Mouse (Mus musculus) cerebellum, adult 9-11 months (tissue): ENCODE measurements around the gene Sim2.

Experiments used
- DNase-seq: peaks from one replicate; pipeline ENCODE4 v3.0.0; 2022

Sim2 gene

DNA sequence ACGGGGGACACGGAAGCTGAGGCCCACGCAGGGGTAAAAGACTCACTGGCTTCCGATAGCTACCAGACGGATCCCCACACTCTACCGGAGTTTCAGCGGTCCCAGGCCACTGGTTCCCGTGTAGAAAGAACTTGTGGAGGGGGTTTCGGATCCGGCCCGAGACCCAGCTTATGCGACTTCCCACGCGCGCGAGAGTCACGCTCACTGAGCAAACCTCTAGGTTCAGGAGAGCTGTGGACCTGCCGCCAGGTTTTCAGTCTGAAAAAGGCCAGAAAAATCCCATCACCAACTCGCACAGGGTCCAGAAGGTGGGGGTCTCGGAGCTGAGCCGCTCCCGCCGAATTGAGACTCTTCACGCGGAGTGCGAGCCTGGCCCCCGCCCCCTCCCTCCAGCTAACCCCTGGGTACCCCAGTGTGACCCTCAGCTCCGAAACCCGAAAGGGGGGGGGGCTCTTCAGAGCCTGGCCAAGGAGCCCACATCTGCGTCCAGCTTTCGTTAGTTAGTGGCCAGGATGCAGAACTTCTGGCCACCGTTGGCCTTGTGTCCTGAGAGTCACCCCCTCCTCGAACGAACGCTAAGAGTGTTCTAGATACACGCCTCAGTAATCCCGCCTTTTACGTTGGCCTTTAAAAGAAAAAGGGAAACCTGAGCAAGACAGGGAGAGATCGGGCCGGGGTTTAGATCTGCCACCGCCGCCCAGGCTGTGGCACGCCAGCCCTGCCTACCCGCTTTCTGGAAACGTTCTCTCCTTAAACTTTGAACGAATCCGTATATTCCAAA lies 5.5 kb upstream of the Sim2 start:
- no peak for DNase-seq

DNA sequence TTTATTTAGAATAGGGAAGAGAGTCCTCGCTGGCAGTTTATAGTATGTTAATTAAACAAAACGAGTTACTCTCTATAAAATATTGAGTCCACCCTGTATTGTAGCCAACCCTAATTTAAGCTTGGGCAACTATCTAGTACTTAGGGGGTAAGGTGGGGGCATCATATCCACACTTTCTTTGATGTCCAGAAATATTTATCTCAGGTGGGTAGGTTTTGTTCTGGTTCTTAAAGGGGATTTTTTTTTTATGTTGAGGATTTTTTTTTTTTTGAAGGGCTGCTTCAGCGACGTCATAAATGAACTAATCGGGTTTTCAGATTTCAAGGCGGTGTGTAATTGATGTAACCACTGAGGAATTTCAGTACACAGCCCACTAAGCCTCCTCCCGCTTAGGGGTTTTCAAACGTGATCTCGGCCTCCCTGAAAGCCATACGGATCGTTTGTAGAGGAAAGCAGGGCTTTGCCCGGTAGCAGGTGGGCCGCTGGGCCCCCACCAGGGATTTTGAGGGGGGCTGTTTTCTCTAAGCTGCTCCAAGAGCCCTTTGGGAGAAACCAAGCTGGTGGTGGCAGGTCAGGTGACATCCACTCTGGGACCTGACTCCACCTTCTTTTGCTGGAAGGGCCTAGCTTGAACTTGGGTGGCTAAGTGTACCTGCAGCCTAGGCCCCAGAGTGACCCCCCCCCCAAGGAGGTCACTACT lies 4.7 kb upstream of the Sim2 start:
- DNase-seq: no peak

DNA sequence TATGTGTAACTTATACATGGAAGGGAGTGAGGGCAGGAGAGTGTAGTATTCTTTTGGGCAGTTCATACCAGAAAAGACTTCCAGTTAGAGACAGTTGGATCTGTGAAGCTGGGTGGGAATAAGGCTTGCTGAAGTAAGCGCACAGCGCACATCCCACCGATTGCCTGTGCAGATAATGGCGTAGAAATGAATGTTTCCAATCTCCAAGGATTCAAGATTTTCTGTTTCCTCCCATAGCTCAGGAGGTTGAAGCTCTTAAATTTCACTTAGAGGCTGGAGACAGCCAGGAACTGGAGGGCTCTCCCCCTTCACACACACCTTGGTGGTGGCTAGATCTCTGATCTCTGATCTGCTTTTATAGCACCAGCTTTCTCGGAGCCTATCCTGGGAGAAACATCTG lies 3.1 kb upstream of the Sim2 start:
- DNase-seq: no peak

DNA sequence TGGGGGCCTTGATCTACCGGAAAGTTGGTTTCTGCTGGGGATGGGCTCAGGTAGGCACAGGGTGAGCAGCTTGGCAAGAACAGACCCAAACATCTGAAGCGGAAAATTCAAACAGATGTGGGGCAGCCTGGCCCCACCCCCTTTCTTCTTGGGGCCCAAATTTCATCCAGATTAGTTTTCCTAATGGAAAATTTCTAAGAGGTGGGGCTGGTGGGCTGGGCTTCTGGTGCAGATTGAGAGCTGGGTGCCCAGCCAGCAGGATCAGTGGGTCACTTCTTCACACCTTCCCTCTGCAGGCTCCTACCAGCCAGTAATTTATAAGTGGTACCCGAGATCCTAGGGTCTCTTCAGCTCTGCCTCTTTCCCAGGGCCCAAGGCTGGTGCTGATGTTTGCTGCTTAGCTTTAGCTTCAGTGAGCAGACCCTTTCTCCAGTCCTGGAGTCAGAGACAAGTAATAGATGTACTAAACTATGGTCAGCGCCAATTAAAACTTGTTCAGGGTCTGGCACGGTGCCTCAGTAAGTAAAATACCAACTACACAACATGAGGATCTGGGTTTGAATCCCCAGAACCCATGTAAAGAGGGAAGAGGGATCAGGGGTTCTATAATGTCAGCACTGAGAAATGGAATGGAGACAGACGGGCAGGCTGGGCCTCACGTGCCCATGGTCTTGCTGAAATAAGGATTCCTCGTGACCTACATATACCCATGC lies 2.6 kb upstream of the Sim2 start:
- no peak for DNase-seq

DNA sequence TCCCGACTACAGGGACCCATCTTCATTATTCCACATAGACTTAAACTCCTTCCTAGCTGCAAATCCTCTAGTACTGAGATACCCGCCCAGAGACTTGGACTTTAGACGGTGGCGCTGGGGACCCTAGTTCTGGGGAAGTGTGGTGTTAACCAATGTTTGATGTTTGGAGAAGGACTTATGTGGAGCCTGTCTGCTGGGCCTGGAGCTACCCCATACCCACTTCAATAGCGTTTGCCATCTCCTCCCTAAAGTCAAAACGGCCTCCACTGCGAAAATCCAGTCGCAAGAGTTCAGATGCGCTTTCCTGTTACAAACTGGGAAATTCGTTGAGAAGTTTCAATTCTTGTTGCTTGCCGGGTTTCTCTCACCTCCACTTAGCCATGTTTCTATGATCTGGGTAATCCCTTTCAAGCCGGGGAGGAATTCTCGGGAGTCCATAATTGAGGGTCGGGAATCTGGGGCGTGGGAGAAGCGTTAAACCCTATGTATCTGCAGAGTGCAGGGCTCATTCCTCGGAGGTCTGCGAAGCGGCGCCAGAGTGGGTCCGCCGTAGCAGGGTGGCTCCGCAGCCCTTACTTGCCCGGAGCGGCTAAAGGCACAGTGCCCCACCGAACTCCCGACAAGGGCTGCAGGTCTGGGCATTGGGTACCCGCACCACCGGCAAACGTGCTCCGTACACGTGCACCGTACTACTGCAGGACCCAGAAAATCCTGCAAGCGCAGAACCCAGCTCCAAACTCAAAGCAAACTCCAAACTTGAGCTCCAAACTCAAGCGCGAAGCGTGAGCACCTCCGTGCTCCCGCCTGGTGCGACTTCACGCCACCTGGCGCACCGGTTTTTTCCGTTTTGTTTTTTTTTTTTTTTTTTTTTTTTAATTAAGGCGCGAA lies 1.5 kb upstream of the Sim2 start:
- DNase-seq: no peak

DNA sequence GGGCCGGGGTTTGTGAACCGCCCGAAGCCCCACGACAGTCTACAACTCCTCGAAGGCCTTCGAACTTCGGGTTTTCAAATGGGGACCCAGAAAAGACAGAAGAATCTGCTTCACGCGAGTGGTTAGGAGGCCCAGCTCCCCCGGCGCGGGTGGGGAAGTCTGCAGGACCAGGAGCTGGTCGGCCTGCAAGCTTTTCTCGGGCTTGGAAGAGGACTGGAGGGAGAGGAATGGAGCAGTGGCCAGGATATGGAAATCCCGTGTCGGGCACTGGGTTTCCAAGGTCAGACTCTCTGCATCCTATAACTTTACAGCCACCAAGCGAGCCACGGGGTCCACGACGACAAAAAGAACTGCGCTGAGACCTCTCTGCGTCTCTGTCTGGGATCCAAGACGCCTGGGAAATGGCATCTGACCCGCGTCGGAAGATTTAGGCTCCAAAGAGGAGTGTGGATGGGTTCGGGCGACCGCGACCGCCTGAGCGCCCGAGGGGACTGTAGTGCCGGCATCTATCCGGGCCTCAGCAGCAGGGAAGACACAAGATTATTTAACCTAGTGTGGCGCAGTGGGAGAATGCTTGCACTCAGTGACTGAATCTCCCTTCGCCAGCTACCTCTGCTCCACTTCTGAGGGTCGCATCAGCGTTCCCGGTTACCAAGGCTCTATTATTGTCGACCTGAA lies 744 bp upstream of the Sim2 start:
- no peak for DNase-seq

DNA sequence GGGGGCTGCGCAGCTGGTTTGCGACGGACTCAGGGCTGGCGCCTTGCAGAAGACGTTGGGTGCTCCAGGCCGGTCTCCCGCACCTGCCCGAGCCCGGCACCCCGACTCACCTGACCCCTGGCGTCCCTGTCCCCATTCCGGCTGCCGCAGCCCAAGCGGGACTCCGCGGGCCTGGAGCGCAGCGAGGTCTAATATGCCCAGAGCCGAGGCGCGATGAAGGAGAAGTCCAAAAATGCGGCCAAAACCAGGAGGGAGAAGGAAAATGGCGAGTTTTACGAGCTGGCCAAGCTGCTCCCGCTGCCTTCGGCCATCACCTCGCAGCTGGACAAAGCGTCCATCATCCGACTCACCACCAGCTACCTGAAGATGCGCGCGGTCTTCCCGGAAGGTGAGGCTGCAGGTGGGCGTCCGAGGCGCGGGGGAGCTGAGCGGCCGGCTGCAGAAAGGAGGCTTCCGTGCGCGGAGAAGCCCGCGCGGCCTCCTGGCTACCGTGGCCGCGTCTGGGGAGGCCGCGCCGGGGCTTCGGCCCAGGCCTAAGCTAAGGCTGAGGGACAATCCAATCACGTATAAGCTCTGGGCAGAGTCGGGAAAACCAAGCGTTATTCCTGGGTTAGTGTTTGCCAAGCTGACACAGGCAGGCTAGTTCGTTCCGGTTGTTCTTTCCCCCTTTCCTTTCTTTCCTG lies 1.0 kb downstream of the Sim2 start:
- no peak for DNase-seq

DNA sequence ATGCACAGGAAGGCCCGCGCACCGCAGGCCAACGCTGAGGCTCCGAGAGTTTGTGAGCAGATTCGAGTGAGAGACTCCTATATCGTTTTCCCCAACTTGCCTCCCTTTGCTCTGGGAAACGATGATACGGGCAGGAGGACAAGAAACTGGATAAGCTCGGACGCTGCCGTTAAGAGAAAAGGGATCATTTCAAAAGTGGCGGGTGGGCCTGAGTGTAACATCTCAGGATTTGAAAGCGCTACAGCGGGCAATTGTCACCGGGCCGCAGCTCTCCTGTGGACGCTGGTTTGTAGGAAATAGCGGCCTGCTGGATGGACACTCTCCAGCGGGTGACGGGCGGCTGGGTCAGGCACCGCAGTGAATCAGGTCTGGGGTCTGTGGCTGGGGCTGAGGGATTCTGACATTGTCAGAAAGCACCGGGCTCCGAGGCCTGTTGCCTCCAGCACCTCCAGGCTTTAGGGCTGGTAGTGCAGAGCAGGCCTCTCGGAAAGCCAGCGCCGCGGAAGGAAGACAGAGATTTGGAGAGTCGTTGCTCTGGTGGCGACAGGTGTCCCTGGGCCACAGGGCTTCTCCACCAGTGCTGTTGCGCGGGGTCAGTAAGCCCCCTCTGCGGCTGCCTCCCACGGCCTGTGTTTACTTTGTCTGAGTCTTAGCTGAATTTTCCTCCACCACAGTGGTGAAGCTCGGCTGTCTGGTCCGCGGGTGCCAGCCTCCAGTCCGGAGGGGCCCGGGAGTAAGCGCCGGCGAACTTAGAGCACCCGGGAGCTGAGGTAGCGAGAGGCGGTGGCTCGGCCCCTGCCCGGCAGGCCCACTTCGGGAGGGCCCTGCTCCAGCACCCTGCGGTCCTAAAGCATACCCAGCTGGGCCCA lies 2.2 kb downstream of the Sim2 start:
- DNase-seq: no peak

DNA sequence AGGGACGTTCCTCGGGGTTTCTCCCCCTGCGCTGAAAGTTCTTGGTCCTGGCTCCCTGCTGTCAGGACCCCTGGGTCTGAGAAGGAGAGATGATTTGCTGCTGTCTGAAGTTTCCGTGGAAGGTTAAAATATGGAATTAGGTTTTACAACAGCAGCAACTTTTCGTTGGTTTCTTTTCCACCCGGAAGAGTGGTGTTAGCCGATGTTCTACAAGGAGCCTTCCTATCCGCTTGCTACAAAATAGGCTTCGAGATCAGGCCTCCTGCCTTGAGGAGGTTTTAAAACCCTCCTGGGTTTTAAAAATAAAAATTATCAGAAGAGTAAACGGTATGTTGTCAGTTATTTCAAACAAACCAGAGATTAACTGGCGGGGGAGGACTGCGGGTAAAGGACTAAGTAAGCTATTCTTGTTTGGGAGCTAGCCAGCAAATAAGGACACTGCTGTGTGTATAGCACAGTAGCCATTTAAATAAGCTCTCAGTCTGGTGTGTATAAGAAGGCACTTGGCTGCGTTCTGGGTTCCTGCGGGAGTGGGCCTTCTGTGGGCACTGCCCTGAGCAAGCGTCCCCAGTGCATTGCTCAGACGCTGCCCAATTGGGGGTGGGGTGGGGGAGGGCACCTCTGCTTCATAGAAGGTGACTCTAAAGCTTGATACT lies 3.0 kb downstream of the Sim2 start:
- DNase-seq: no peak

DNA sequence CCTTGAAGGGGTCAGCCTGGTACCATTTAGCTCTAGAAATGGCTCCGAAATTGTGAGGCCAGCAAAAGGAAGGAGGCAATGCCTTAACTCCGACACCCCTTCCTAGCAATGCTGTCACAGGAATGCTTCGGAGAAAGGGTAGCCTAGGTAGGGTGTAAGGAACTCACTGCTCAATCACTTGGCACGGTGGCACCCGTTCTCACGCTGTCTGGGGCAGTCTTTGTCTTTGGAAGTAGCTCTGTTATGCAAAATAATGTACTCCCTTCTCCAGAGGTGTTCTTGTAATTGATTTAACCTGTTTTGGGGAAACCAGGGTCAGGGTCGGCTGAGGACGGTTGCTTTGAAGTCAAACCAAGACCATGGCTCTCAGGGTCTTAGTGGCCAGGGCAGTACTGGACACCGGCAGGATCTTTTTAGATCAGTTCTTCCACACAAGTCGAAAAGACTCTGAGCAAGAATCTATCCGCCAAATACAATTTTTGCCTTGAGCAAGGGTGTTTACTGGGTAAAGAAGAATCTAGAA lies 3.6 kb downstream of the Sim2 start:
- DNase-seq: no peak

DNA sequence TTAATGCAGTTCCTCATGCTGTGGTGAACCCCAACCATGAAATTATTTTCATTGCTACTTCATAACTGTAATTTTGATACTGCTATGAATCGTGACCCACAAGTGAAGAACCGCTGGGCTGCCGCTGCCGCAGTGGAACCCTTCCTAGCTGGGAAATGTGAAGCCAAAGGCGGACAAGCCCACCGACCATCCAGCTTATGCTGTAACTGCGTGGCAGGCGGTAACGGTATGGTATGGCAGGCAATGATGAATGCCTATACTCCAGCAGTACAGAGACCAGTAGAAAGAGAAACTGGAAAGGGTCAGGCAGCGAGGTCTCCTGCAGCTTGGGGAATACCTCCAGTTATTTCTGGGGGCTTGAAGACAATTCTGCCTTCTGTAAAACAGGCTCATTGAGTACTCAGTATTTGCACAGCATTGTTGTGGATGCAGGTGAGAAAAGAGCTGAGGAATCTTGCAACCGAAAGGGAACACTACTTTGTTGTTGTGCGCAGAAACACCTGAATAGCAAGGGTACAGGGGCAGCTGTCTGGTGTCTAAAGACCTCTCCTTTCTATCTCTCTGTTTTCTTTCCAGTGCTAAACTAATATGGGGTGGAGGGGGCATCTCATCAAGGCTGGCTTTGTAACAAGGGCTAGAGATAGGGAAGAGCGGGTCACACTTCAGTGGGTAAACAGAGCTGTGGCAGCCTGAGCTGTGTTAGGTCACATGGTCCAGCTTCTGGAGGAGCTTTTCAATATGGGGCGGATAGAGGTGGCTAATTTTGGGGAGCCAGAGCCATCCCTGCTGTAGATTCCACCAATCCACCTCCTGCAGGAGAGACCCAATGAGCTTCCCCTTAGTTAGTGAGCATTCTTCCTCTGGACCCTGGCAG lies 4.3 kb downstream of the Sim2 start:
- no peak for DNase-seq

DNA sequence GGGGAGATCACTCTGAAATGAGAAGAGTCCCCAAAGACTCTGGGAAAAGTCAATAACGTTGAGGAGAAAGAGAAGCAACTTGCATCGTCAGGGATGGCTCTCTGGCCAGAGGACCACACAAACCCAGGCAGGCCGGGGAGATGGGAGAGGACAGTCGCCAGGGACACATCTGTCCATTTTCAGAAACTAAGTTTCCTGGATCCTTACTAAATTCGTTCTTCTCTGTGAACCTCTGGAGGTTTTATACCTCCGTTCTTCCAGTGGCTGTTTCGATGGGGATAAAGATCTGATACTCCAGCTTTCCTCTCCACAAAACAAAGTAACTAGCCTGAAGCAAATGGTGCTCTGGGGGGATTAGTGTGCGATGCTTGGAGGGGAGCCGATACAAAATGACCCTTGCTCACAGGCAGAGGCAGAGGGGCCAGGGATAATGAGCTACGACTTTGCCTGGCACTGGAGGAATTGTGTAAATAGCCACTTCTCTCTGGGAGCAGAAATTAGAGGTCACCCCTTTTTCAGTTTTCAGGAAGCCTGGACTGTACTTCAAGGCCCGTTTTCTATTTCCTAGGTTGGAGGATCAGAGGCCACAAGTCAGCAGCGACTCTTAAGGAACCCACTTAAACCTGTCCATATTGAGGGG lies 7.9 kb downstream of the Sim2 start:
- no peak for DNase-seq

DNA sequence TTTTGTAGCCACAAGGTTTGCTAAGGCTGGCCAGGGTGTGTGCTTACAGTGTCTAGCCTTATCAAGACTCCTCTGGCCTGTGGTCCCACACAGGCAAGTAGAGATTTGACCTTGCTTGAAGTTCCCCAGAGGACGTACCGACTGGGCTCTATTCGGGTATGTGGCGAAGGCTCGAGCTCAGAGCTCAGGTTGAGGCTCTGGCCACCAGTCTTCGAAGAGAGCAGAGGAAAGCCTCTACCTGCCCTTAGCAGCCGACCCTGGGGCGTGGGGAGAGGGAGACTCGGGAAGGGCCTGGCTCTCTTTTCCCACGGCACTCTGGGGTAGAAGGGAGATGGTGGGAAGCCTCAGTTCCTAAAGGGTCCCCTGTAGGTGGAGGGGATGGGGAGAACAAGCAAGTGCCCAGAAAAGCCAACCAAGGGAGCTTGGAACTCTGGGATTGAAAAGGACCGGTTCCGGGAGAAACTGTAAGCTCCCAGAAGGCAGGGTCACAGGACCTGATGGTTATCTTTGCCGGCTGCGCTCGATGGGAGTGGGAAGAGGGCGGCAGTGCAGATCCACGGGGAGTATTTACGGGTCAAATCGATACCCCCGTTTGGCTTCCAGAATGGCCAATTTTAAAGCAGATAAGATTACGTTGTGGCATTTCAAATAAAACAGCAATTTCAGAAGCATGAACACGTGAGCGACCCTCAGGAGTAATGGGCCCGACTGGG lies 8.6 kb downstream of the Sim2 start:
- DNase-seq: no peak

DNA sequence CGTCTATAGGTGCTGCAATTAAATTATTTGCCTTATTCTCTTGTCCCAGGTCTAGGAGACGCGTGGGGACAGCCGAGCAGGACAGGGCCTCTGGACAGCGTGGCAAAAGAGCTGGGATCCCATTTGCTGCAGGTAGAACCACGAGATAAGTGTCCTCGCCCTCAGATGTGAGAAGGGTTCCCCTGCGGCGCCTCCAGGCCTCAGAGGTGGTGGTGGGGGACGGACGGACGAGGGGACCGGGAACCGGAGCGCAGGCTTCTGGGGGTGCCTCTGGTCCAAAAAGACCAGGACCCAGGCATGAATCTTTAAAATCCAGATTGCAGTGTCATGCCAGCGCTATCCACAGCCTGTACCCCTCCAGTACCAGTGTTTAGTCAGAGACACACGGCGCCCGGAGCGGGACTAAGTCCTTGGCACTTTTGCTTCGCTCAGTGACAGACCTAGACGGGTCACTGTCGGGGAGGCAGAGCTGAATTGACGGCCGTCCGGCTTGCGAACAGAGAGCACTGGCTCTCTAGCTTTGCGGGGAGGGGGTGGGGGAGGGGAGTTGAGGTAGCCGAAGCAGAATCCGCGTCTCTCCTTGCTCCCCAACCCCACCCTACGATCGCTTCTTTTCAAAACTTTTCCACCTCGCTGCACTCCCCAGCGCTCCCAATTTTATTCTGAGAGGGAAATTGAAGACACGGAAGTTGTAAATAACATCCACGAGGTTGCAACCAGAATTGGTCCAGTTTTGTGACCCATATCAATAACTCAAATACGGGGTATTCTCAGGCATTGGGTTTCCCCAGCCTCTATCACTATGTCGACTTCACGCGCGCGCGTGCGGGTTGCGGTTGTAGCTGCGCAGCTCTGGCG lies 9.7 kb downstream of the Sim2 start:
- no peak for DNase-seq

DNA sequence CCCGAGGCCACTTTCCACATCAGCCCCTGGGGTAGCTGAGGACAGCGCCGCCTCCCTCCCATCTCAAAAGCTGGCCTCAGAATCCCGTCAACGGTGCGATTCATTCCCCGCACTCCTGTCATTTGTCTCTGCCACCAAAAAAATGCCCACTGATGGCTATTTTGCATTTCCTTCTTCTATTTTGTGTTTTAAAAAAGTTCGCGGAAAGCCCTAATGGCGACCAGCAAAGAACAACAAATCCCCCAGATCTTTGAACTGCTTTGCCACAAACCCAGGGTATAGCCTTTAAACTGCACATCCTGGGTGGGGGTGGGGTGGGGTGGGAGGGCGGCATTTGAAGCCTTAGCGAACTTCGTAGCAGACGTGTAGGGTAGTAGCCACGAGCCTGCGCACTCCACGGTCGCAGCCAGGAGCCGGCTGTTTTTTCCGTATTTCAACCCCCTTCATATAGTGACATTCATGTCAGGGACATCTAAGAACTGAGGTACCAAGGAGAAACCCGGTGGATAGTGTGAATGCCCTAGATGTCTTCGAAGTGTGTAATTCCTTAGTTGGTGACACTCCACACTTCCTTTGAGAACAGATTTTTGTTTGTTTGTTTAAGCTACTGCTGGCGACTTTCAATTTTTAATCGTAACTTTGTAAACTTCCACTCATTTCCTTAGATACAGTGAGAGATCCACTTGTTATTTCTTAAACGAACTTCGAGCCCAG lies 10.5 kb downstream of the Sim2 start:
- DNase-seq: no peak

DNA sequence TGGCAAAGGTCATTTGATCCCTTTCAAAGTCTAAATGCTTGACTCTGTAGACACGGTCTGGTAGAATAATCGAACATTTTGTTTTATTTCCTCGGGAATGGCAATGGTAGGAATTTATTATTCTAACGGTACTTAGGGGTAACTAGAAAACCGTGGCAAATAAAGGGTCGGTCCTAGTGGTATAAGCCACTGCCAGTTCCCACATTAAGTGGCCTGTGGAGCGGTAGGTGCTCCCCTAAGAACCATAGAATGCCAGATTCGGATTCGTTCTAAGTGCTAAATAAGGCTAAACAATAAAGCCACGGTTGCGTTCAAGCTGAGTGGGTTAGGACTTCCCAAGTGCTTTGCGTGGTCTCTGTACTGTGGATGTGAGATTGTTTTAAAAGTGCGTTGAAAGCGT lies 11.7 kb downstream of the Sim2 start:
- DNase-seq: no peak
